Mouse (Mus musculus): Measurements from ENCODE around the gene Wfdc3. TPM values are rescaled to one million over a fixed set of nuclear protein-coding genes. Genes with fewer than 3 reads are reported as not detected.
A peak's percentile ranks its signal among the peaks of the same experiment; 100 is the strongest.

Gene Wfdc3
- polyA plus RNA-seq, 1 experiment from 2014 or later: 0.93 TPM

DNA sequence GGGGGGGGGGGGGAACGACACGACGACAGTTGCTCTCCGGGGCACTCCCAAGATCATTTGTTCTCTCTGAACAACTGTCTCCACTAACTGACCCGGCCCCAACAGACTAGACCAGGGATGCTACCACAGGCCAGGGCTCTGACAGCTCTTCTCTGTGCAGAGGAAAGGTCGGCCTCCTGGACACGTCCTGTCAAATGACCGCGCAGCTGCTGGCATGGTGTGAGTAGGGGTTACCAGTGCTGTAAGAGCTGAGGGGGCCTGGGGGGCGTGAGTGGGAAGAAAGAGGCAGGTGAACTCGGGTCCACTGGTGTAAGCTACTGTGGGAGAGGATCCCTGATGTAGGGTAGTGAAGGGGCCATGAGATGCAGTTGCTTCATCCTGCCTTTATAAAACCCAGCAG is 12.1 kb upstream of the Wfdc3 start:
- H3K36me3 ChIP-seq: peaks cover 95% of the 10 kb centered on the region

DNA sequence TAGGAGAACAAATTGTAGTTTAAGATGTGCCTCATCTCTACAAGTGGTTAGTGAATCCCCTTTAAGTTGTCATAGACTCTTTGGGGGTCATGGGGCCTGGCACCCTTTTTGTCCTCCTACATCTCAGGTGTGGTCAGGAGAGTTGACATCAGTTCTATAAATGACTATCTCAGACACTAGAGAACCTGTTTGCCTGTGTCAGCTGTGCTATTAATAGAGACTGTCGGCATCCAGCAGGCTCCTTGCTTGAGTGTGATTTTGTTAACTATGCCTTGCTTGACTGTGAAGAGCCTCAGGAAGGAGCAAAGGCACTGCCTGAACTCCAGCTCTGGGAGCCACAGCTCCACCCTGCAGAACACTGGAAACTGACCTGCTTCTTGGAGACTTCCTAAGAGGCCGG is 9.1 kb upstream of the Wfdc3 start:
- Histone ChIP-seq H3K9ac (replicated peaks) (no peak overlapping the region), H3K27me3 (no peaks in the 10 kb centered on the region), H3K4me2 (replicated peaks) (no peak overlapping the region), H3K9me3 (no peaks in the 10 kb centered on the region), H3K27ac (replicated peaks) (no peak overlapping the region), H3K4me1 (no peaks in the 10 kb centered on the region), H3K36me3 (peaks cover 91% of the 10 kb centered on the region), H3K4me3 (no peak overlapping the region)
- no peak for ATAC-seq (ENCODE audit: low FRiP score, low read depth)
- WGBS: 98% methylated on average over 2 of the region's 2 CpGs

More for the DNA sequence above, 12.1 kb upstream of the Wfdc3 start:
- H3K4me1 ChIP-seq: no peaks in the 10 kb centered on the region
- H3K4me3 ChIP-seq: no peak overlapping the region
- H3K9ac ChIP-seq (replicated peaks): no peak overlapping the region
- no peaks in the 10 kb centered on the region for H3K27me3 ChIP-seq
- 92% methylated on average over 11 of the region's 11 CpGs for WGBS
- H3K27ac ChIP-seq (replicated peaks): no peak overlapping the region
- H3K9me3 ChIP-seq: no peaks in the 10 kb centered on the region
- no peak for ATAC-seq (ENCODE audit: low FRiP score, low read depth)
- H3K4me2 ChIP-seq (replicated peaks): no peak overlapping the region

DNA sequence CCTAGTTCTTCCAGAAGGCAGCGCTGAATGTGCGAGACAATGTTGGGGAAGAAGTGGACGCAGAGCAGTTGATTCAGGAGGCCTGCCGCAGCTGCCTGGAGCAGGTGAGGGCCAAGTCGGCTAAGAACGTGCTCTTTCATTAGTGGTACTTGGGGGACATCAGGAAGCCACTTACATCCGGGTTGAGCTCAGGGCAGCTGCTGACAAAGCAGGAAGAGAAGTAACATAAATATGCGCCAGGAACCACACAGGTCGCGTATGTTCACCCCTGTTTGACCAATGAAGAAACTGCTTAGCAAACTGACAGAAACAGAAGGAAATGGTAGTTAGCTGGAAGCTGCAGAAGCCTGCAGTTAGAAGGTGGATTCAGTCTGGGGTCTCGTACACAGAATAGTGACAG is 8.4 kb upstream of the Wfdc3 start:
- no peaks in the 10 kb centered on the region for H3K9me3 ChIP-seq
- no peak overlapping the region for H3K9ac ChIP-seq (replicated peaks)
- H3K27me3 ChIP-seq: no peaks in the 10 kb centered on the region
- H3K27ac ChIP-seq (replicated peaks): no peak overlapping the region
- no peak overlapping the region for H3K4me3 ChIP-seq
- H3K4me1 ChIP-seq: no peaks in the 10 kb centered on the region
- H3K36me3 ChIP-seq: peaks cover 90% of the 10 kb centered on the region
- no peak overlapping the region for H3K4me2 ChIP-seq (replicated peaks)
- 90% methylated on average over 11 of the region's 11 CpGs for WGBS
- no peak for ATAC-seq (ENCODE audit: low FRiP score, low read depth)

DNA sequence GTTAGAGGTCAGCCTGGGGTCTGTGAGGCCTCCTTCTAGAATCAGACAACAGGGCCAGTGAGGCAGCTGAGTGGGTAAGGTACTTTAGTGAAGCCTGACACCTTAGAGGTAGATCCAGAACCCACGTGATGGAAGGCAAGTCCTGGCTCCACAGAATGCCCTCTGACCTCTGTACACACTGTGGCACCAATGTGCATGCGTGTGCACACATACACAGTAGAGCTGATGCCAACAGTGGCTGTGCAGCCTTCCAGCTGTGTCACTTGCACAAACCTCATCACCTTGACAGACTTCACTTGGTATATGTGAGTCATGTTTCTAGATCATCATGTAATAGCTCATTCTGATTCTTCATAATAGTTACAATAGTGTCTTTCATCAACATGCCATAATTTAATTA is 6.7 kb upstream of the Wfdc3 start:
- 92% methylated on average over 2 of the region's 2 CpGs for WGBS
- Histone ChIP-seq H3K27ac (replicated peaks) (no peak overlapping the region), H3K9ac (replicated peaks) (no peak overlapping the region), H3K9me3 (no peaks in the 10 kb centered on the region), H3K27me3 (no peaks in the 10 kb centered on the region), H3K4me3 (no peak overlapping the region), H3K36me3 (peaks cover 89% of the 10 kb centered on the region), H3K4me1 (0 out of 2 replicates have a peak, but pooled peaks cover 2% of the 10 kb centered on the region), H3K4me2 (replicated peaks) (no peak overlapping the region)
- no peak for ATAC-seq (ENCODE audit: low FRiP score, low read depth)

DNA sequence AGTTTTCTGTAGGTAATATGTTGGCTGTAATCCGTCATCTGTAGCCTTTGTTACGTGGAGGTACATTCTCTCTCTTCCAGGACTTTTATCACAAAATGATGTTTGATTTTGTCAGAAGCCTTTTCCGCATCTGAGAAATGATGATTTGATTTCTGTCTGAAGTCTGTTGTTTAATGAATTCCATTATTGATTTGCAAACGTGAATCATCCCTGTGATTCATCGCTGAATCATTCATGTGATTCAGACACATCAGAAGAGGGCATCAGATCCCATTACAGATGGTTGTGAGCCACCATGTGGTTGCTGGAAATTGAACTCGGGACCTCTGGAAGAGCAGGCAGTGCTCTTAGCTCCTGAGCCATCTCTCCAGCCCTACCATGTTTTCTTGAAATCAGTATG is 3.3 kb upstream of the Wfdc3 start:
- Histone ChIP-seq H3K4me2 (replicated peaks) (no peak overlapping the region), H3K9ac (replicated peaks) (no peak overlapping the region), H3K27ac (replicated peaks) (no peak overlapping the region), H3K9me3 (no peaks in the 10 kb centered on the region), H3K4me3 (no peak overlapping the region), H3K4me1 (peaks cover 18% of the 10 kb centered on the region), H3K36me3 (peaks cover 55% of the 10 kb centered on the region), H3K27me3 (0 out of 2 replicates have a peak, but pooled peaks cover 2% of the 10 kb centered on the region)
- WGBS: 91% methylated on average over 6 of the region's 6 CpGs
- no peak for ATAC-seq (ENCODE audit: low FRiP score, low read depth)

DNA sequence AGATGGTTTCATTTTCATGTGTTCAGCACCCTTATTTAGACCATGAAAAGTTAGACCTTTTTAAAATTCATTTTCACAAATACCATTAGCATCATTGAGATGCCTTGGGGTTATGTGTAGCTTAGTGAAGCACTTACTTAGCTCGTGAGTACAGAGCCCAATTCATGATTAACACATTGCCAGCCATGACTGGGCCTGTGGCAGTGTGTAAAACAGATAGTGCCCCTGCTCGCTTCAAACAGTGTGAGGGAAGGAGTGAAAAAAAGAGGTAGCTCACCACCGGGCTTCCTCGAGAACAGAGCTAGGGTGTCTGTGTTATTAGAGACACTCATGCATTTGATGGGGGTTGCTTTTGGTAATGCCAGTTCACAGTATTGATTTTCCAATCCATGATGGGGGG is 2.5 kb upstream of the Wfdc3 start:
- H3K4me3 ChIP-seq: no peak overlapping the region
- H3K27ac ChIP-seq (replicated peaks): no peak overlapping the region
- H3K4me2 ChIP-seq (replicated peaks): no peak overlapping the region
- no peak for ATAC-seq (ENCODE audit: low FRiP score, low read depth)
- 88% methylated on average over 4 of the region's 4 CpGs for WGBS
- peaks cover 51% of the 10 kb centered on the region for H3K36me3 ChIP-seq
- H3K9ac ChIP-seq (replicated peaks): no peak overlapping the region
- no peaks in the 10 kb centered on the region for H3K9me3 ChIP-seq
- H3K27me3 ChIP-seq: 0 out of 2 replicates have a peak, but pooled peaks cover 7% of the 10 kb centered on the region
- peaks cover 18% of the 10 kb centered on the region for H3K4me1 ChIP-seq

DNA sequence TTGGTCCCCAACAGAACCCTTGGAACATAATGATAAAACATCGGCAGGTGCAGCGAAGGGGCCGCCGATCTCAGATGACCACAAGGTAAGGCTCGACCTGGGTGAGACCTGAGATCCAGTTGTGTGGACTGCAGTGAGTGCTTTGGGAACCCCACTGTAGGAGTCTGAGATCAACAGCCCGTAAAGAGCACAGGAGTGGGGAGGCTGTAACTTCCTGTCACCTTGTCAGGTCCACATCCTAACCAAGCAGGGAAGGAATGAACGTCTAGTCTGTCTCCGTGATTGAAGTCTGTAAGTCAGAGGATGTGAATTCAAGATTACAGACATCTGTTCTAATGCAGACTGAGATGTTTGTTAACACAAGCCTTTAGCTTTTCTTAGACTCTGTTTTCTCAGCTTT is 962 bp upstream of the Wfdc3 start:
- H3K4me2 ChIP-seq (replicated peaks): peak overlapping the region; percentile 83
- peak overlapping the region; percentile 84 for H3K9ac ChIP-seq (replicated peaks)
- 60% methylated on average over 8 of the region's 8 CpGs for WGBS
- peaks cover 18% of the 10 kb centered on the region for H3K4me1 ChIP-seq
- peak overlapping the region; percentile 76 for H3K4me3 ChIP-seq
- no peaks in the 10 kb centered on the region for H3K9me3 ChIP-seq
- no peak overlapping the region for H3K27ac ChIP-seq (replicated peaks)
- no peak for ATAC-seq (ENCODE audit: low FRiP score, low read depth)
- H3K27me3 ChIP-seq: 0 out of 2 replicates have a peak, but pooled peaks cover 7% of the 10 kb centered on the region
- H3K36me3 ChIP-seq: peaks cover 38% of the 10 kb centered on the region

DNA sequence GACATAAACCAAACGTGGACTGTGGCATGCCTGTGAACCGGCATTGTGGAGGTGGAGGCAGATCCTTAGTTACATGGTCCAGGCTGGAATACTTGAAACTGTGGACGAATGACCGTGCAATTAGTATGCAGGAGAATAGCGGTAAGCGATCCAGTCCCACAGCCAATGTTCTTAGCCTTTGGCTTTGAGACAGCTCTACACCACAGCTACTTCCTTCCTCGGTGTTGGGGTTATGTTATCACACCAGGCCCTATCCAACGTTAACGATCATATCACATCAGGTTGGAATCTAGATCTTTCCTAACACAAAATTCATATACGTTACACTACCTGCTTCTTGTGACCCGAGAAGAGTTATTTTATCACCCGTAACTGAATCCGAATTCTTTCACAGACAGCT is 744 bp downstream of the Wfdc3 start:
- Histone ChIP-seq H3K4me1 (peaks cover 18% of the 10 kb centered on the region), H3K9me3 (no peaks in the 10 kb centered on the region), H3K27ac (replicated peaks) (no peak overlapping the region), H3K4me3 (peak overlapping the region; percentile 76), H3K4me2 (replicated peaks) (peak overlapping the region; percentile 83), H3K27me3 (0 out of 2 replicates have a peak, but pooled peaks cover 7% of the 10 kb centered on the region), H3K9ac (replicated peaks) (peak overlapping the region; percentile 84), H3K36me3 (peaks cover 24% of the 10 kb centered on the region)
- ATAC-seq (ENCODE audit: low FRiP score, low read depth): no peak
- 74% methylated on average over 13 of the region's 13 CpGs for WGBS

DNA sequence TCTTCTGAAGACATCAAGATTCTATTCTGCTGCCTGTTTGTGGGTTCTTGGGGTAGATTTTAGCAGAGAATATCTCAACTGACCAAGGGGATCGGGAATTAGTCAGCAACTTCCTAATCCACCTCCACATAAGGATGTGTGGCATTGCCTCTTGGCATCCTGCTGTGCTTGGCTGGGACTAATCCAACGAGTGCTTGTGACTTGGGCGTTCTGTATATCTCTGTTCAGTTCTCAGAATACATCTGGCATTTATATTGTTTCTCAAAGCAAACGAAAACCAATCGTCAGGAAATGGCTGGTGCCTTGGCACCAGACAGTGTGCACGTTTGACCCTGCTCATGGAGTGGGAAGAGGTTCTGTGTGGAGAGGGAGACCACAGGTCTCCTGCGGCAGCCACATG is 5.9 kb downstream of the Wfdc3 start:
- Histone ChIP-seq H3K9ac (replicated peaks) (no peak overlapping the region), H3K9me3 (no peaks in the 10 kb centered on the region), H3K27ac (replicated peaks) (no peak overlapping the region), H3K4me1 (peaks cover under 1% of the 10 kb centered on the region; the same call in 1 of the 2 replicates), H3K27me3 (0 out of 2 replicates have a peak, but pooled peaks cover 7% of the 10 kb centered on the region), H3K4me2 (replicated peaks) (no peak overlapping the region), H3K4me3 (no peak overlapping the region), H3K36me3 (no peaks in the 10 kb centered on the region)
- ATAC-seq (ENCODE audit: low FRiP score, low read depth): no peak
- WGBS: 67% methylated on average over 7 of the region's 7 CpGs

DNA sequence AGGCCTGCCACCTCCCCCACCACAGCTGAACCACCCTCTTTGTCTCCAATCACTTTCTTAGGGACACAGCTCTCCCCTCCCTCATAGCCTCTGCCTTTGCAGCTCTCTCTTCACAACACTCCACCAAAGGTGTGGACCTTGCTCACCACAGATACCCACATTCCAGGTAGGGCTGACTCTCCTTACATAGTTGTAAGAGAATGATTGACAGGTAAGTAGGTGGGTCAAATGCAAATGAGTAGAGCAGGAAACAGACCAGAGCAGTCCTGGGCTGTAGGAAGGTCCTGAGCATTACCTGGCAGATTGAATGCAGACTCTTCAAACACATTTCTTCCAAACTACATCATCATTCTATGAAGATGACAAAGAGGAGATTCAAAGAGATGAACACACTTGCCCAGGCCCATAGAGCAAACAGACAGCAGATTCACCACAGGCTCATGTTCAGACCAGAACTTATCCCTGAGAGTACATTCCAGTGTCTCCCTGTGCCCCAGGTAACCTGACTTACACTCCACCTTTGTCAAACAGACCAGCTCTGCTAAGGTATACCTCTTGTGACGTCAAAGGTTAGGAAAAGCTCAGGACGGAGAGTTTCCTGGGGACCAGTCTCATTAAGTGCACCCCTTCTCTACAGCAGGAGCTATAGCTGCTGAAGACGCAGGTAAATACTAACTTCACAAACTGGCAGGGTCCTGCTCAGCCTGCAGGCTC is 8.2 kb downstream of the Wfdc3 start:
- ATAC-seq (ENCODE audit: low FRiP score, low read depth): no peak
- H3K27me3 ChIP-seq: no peaks in the 10 kb centered on the region
- no peak overlapping the region for H3K27ac ChIP-seq (replicated peaks)
- H3K9me3 ChIP-seq: no peaks in the 10 kb centered on the region
- no peaks in the 10 kb centered on the region for H3K36me3 ChIP-seq
- H3K9ac ChIP-seq (replicated peaks): no peak overlapping the region
- no peak overlapping the region for H3K4me2 ChIP-seq (replicated peaks)
- WGBS: 68% methylated on average over 3 of the region's 3 CpGs
- no peak overlapping the region for H3K4me3 ChIP-seq
- H3K4me1 ChIP-seq: no peaks in the 10 kb centered on the region

DNA sequence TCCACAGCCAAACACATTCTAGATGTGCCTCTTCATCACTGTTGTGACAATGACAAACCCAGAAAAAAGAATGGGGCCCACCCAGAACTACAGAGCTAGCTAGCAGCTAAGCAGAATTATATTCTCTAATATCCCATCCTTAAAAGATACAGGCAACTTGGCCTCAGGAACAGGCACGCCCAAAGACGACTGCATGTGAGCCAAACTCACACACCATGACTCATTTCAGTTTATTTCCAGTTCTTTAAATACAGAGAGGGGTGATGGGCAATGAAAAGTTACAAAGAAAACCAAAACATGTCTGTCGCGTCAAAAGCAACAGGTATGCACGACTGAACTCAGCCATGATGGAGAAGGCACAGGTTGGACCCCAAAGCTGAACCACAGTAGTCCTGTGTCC is 10.3 kb downstream of the Wfdc3 start:
- no peaks in the 10 kb centered on the region for H3K27me3 ChIP-seq
- H3K9me3 ChIP-seq: no peaks in the 10 kb centered on the region
- H3K27ac ChIP-seq (replicated peaks): no peak overlapping the region
- H3K9ac ChIP-seq (replicated peaks): no peak overlapping the region
- no peak overlapping the region for H3K4me3 ChIP-seq
- ATAC-seq (ENCODE audit: low FRiP score, low read depth): no peak
- 93% methylated on average over 5 of the region's 5 CpGs for WGBS
- no peak overlapping the region for H3K4me2 ChIP-seq (replicated peaks)
- no peaks in the 10 kb centered on the region for H3K4me1 ChIP-seq
- H3K36me3 ChIP-seq: no peaks in the 10 kb centered on the region

DNA sequence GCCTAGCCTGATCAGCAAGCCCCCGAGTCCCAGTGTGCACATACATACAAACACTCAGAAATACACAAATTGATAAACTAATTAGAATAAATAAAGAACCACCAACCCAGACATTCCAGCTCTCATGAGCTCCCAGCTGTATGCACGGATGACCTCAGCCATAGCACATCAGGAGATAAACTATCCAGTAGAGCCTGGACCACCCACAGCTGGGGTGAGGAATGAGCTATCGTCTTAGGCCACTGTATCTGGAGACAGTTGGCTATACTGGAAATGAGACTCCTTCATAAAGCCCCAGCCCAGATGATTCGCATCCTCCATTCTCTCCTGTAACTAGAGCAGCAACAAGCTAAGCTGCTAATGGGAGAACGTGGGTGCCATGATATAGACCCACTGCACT is 10.9 kb downstream of the Wfdc3 start:
- Histone ChIP-seq H3K4me3 (no peak overlapping the region), H3K27ac (replicated peaks) (no peak overlapping the region), H3K36me3 (no peaks in the 10 kb centered on the region), H3K9me3 (no peaks in the 10 kb centered on the region), H3K4me2 (replicated peaks) (no peak overlapping the region), H3K4me1 (no peaks in the 10 kb centered on the region), H3K9ac (replicated peaks) (no peak overlapping the region), H3K27me3 (no peaks in the 10 kb centered on the region)
- WGBS: 85% methylated on average over 5 of the region's 5 CpGs
- no peak for ATAC-seq (ENCODE audit: low FRiP score, low read depth)

DNA sequence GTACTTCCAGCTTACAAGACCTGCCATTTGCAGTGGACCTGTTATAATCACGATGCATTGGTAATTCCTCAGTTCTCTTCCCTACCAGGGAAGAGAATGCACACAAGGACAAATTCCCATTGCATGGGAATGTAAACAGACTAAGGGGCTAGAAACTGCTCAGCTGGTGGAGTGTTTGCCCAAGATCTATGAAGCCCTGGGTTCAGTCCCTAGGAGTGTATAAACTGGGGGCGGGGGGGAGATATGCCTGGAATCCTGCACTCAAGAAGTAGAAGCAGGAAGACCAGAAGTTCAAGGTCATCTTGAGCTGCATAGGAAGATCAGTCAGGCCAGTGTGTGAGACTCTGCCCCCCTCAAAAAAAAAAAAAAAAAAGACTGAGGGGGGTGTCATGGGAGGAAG is 12.5 kb downstream of the Wfdc3 start:
- Histone ChIP-seq H3K4me3 (no peak overlapping the region), H3K4me1 (no peaks in the 10 kb centered on the region), H3K4me2 (replicated peaks) (no peak overlapping the region), H3K27ac (replicated peaks) (no peak overlapping the region), H3K9me3 (no peaks in the 10 kb centered on the region), H3K27me3 (no peaks in the 10 kb centered on the region; the same call in 1 of the 2 replicates), H3K9ac (replicated peaks) (no peak overlapping the region), H3K36me3 (no peaks in the 10 kb centered on the region)
- no peak for ATAC-seq (ENCODE audit: low FRiP score, low read depth)
- 82% methylated on average over 2 of the region's 2 CpGs for WGBS

Data from midbrain, embryonic 12.5 days (tissue).